Mouse (Mus musculus) embryonic facial prominence, embryonic 11.5 days (tissue): Measurements from ENCODE around the gene Psip1. TPM values are rescaled to one million over a fixed set of nuclear protein-coding genes. Genes with fewer than 3 reads are reported as not detected.
A peak's percentile ranks its signal among the peaks of the same experiment; 100 is the strongest.
"Not testable (repeated sequence)": the region's sequence is repeated elsewhere in the genome, so short reads cannot be mapped to it uniquely, and the experiment has no call there.

ENCODE experiments used
- ATAC-seq: fragments of 200-750 bp; cut with Nextera tagmentation; replicated peaks from 2 replicates; pipeline ENCODE4 v1.8.0; 2017; ENCODE audit warnings: low read depth; ENCODE audit not compliant: insufficient number of reproducible peaks, low FRiP score, low TSS enrichment
- DNase-seq: peaks from one replicate; pipeline ENCODE4 v3.0.0-alpha.2; 2015; ENCODE audit warnings: low spot score
- H3K27ac ChIP-seq: fragments of 300-500 bp; sonication (generic); replicated peaks from 2 replicates; pipeline ENCODE4 v1.5.1; 2014; ENCODE audit warnings: mild to moderate bottlenecking, low read depth, low read length, control low read depth
- H3K27me3 ChIP-seq: fragments of 300-500 bp; sonication (generic); 2 replicates; pipeline ENCODE4 v1.6.1; 2014; ENCODE audit warnings: mild to moderate bottlenecking, low read length, moderate library complexity, mixed read lengths; ENCODE audit not compliant: control insufficient read depth, insufficient read depth
- H3K36me3 ChIP-seq: fragments of 300-500 bp; sonication (generic); replicated peaks from 2 replicates; pipeline ENCODE4 v1.6.1; 2014; ENCODE audit warnings: low read depth, mild to moderate bottlenecking, low read length, moderate library complexity, mixed read lengths; ENCODE audit not compliant: control insufficient read depth, insufficient read depth
- H3K4me1 ChIP-seq: fragments of 300-500 bp; sonication (generic); 2 replicates; pipeline ENCODE4 v1.6.1; 2014; ENCODE audit warnings: low read length, mixed read lengths; ENCODE audit not compliant: control insufficient read depth, insufficient read depth
- H3K4me2 ChIP-seq: fragments of 300-500 bp; sonication (generic); 2 replicates; pipeline ENCODE4 v1.6.1; 2014; ENCODE audit warnings: low read depth, mild to moderate bottlenecking, control low read depth, low read length, moderate library complexity
- H3K4me3 ChIP-seq: fragments of 300-500 bp; sonication (generic); 2 replicates; pipeline ENCODE4 v1.5.1; 2014; ENCODE audit warnings: low read depth, low read length, control low read depth
- H3K9ac ChIP-seq: fragments of 300-500 bp; sonication (generic); replicated peaks from 2 replicates; pipeline ENCODE4 v1.6.1; 2014; ENCODE audit warnings: mild to moderate bottlenecking, control low read depth, low read length
- H3K9me3 ChIP-seq: fragments of 300-500 bp; sonication (generic); replicated peaks from 2 replicates; pipeline ENCODE4 v1.6.1; 2016; ENCODE audit warnings: mild to moderate bottlenecking, low read length, inconsistent platforms, mixed read lengths; ENCODE audit not compliant: control insufficient read depth
- WGBS: fragments of 180-500 bp; shearing (Covaris S2); extraction: QIAGEN DNeasy Blood & Tissue Kit; methylation state at CpG from one replicate; pipeline ENCODE4 v1.1.7; 2014; 5-methylcytosine and 5-hydroxymethylcytosine counted together
- polyA plus RNA-seq: library from polyadenylated mRNA; unstranded; fragments of >200 nt; fragmentation: Nextera tagmentation; extraction: Ambion mirVana; gene quantifications from 2 replicates; pipeline ENCODE4 v1.2.1, GENCODE M21; 2014

The Psip1 gene
- polyA plus RNA-seq = 382 and 425 TPM in 2 replicates

DNA sequence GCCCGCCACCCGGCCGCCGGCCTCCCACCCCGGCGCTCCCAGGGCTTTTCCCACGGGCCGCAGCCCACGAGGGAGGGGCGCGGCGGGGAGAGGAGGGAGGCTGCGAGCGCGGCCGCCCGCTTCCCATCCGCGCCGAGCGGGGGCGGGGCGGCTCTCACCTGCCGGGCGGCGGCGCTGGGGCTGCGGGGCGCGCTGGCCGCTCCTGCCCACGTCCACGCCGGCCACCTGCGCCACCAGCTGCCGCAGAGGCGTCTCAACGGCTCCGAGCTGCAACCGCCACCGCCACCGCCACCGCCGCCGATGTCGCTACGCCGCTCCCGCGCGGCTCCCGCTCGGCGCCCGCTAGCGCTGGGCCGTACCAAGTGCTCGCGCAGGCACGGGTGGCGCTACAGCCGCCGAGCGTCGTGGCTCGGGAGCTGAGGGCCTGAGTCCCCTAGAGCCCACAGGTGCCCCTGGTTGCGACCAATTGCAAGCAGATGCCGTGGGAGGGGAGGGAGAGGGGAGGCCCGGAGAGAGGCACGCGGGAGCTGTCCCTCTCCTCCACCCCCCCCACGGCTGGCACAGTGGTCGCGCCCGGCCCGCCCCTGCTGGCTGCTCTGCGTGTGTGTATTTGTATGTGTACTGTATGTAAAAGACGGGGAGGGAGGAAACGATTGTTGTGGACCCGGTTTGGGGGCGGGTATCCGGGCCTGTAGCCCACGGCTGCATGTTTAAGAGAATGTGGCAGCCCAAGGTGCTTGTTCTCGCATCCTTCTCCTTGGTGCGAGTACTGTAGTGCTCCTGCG lies at the start of gene Psip1:
Gene Psip1 (minus strand): TSS at position 343 of the 785 bp plus-strand sequence.
- under 1% methylated on average over 48 of the region's 86 CpGs for WGBS
- peaks cover 2% of the 10 kb centered on the region; the same call in 1 of the 2 replicates for H3K36me3 ChIP-seq
- no peaks in the 10 kb centered on the region for H3K27me3 ChIP-seq
- H3K27ac ChIP-seq = peak within 1 kb of the TSS; percentile 96
- peak within 1 kb of the TSS; percentile 96 for H3K4me3 ChIP-seq
- H3K4me2 ChIP-seq = peak within 1 kb of the TSS; percentile 58
- peak; percentile 88 for DNase-seq
- no peaks in the 10 kb centered on the region for H3K4me1 ChIP-seq
- H3K9ac ChIP-seq = peak within 1 kb of the TSS; percentile 97
- H3K9me3 ChIP-seq = no peaks in the 10 kb centered on the region
- ATAC-seq = peak; percentile 93

DNA sequence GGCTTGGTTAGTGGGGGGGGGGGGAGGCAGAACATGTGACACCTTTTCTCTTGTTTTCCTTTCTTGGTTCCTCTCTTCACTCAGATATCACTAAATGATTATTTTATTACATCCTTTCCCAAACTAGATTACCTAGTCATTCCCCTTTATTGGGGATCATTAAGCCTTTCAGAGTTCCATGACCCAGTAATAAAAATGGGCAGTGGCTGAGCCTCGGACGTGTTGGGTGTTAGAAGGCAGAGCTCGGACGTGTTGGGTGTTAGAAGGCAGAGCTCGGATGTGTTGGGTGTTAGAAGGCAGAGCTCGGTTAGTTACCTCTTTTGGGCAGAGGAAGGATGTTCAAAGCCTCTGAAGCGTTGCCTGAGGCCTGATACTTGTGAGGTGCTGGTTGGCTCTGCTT lies 47.8 kb upstream of the Psip1 start:
- Histone ChIP-seq H3K4me3 (no peak overlapping the region), H3K27ac (no peak overlapping the region), H3K4me1 (no peaks in the 10 kb centered on the region), H3K9me3 (no peaks in the 10 kb centered on the region), H3K27me3 (no peaks in the 10 kb centered on the region), H3K4me2 (no peak overlapping the region), H3K36me3 (no peaks in the 10 kb centered on the region), H3K9ac (no peak overlapping the region)
- 82% methylated on average over 7 of the region's 7 CpGs for WGBS
- ATAC-seq (no peak), DNase-seq (no peak)

DNA sequence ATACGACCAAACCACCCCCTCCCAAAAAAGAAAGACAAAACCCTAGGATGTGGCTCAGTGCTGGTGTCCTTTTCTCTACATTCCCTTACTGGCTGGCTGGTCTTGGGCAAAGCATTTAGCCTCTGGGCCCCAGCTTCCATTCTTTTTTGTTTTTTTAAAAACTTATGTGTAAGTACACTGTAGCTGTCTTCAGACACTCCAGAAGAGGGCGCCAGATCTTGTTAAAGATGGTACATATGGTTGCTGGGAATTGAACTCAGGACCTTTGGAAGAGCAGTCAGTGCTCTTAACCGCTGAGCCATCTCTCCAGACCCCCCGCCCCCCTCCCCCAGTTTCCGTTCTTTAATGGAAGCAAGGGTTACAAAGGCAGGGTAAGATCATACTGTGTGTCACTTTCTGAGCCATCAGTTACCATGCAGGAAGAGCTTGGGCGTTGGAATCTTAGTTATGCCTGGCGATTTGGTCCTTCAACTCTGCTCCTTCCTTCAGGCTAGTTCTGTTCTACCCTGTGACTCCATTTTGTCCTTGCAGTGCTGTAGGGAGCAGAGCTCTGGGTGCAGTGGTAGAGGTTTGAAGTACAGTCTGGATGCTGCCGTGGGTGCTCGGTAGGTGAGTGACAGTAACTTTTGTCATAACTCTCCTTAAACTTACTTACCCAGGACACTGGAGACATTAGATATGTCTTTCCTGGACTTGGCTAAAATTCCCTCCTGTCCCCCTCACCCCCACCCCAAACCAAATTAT lies 47.1 kb upstream of the Psip1 start:
- Histone ChIP-seq H3K4me2 (no peak overlapping the region), H3K9ac (no peak overlapping the region), H3K27me3 (no peaks in the 10 kb centered on the region), H3K4me3 (no peak overlapping the region), H3K9me3 (no peaks in the 10 kb centered on the region), H3K27ac (no peak overlapping the region), H3K4me1 (no peaks in the 10 kb centered on the region), H3K36me3 (no peaks in the 10 kb centered on the region)
- no peak for ATAC-seq
- no peak for DNase-seq
- WGBS = 79% methylated on average over 9 of the region's 9 CpGs

DNA sequence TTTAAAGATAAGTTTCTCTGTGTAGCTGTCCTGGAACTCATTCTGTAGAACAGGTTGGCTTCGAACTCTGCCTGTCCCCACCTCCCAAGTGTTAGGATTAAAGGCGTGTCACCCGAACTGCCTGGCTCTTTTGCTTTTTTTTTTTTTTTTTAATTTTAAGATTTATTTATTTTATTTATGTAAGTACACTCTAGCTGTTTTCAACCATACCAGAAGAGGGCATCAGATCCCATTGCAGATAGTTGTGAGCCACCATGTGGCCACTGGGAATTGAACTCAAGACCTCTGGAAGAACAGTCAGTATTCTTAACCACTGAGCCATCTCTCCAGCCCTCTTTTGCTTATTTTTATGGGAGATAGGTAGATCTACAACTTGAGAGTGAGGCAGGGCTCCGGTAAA lies 43.8 kb upstream of the Psip1 start:
- H3K9me3 ChIP-seq, H3K4me1 ChIP-seq, H3K4me3 ChIP-seq, H3K36me3 ChIP-seq, H3K9ac ChIP-seq, H3K27ac ChIP-seq, H3K27me3 ChIP-seq, DNase-seq, ATAC-seq, H3K4me2 ChIP-seq: not testable (repeated sequence)
- WGBS = 86% methylated on average over 4 of the region's 4 CpGs

DNA sequence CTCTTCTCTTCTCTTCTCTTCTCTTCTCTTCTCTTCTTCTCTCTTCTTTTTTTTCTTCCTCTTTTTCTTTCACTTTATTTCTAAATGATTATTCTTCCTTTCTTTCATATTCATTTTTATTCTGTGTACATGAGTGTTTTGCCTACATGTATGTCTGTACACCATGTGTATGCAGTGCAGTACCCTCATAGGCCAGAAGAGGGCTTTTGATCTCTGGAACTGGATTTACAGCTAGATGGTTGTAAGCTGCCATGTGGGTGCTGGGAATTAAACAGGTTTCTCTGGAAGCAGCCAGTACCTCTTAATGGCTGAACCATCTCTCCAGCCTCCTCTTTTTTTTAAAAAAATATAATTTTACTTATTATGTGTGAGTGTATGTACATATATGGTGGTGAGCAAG lies 41.7 kb upstream of the Psip1 start:
- no peak overlapping the region for H3K27ac ChIP-seq
- no peak overlapping the region for H3K4me2 ChIP-seq
- H3K4me1 ChIP-seq = no peaks in the 10 kb centered on the region
- H3K9me3 ChIP-seq = no peaks in the 10 kb centered on the region
- ATAC-seq = no peak
- DNase-seq = peak; percentile 51
- H3K36me3 ChIP-seq = no peaks in the 10 kb centered on the region
- H3K9ac ChIP-seq = no peak overlapping the region
- H3K27me3 ChIP-seq = no peaks in the 10 kb centered on the region
- H3K4me3 ChIP-seq = no peak overlapping the region

DNA sequence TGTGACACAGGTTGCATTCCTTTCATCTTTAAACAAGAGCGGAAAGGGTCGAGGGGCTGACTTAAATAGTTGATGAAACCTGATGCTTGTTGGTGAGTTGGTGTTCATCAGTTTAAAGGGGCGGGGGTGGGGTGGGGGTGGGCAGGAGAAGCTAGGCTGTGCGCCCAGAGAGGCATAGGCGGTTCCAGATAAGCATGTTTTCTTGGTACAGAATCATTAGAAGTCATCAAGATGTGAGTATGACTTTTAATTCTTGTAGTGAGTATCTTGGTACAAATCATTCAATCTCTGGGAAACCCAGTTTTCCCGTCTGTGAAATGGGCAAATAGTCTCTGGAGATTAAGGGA lies 40.7 kb upstream of the Psip1 start:
- WGBS = 54% methylated on average over 6 of the region's 6 CpGs
- Histone ChIP-seq H3K27me3 (no peaks in the 10 kb centered on the region), H3K36me3 (no peaks in the 10 kb centered on the region), H3K9me3 (no peaks in the 10 kb centered on the region), H3K27ac (no peak overlapping the region), H3K4me3 (no peak overlapping the region), H3K9ac (no peak overlapping the region), H3K4me1 (no peaks in the 10 kb centered on the region), H3K4me2 (no peak overlapping the region)
- no peak for ATAC-seq
- DNase-seq = peak; percentile 27

DNA sequence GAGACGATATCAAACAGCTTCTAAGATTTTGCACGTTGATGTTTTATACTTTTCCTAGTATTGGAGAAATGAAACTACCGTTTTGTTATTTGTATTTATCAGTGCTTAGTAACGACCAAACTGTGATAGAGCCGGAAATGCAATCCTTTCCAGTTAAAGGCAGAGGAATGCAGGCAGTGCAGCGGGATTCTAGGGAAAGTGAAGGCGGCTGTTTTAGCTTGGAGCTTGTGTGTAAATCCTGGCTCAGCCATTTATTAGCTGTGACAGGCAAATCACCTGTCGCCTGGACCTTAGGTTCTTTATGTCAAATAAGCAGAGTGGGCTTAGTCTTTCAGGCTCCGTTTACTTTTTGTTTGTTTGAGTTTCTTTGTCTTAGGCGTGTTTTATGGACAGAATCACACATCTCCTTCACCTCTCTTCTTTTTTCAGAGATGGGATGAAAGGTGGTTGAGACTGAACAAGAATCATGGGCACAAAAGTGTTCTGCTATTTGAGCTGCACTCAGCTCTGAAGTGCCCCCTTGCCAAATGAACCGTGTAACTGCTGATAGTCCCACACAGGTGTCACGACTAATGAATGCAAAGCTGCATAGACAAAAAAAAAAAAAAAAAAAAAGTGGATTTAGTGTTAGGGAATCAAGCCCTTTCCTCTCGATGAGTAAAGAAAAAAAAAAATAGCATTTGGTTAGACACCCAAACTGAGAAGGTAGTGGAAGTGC lies 40.2 kb upstream of the Psip1 start:
- DNase-seq (peak; percentile 57), ATAC-seq (no peak)
- WGBS = 7% methylated on average over 13 of the region's 13 CpGs
- Histone ChIP-seq H3K4me3 (peak overlapping the region; percentile 69; the same call in 1 of the 2 replicates), H3K4me1 (no peaks in the 10 kb centered on the region), H3K4me2 (peak overlapping the region; percentile 77), H3K27me3 (no peaks in the 10 kb centered on the region), H3K27ac (no peak overlapping the region), H3K36me3 (no peaks in the 10 kb centered on the region), H3K9ac (no peak overlapping the region), H3K9me3 (no peaks in the 10 kb centered on the region)

DNA sequence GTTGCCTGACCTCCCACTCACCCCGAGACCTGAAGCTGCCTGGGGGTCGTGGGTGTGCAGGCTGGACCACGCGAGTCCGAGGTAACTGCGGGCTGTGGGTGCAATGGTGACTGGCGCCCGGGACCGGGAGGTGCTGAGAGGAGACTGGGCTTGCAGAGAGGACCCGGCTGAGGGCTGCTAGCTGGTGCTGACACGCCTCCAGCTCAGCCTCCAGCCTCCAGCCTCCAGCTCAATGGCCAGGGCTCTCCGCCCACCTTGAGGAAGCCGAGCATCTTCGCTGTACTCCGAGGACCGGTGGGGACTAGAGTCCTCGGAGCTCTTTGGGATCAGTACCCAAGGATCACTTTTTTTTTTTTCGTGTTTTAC lies 39.4 kb upstream of the Psip1 start:
- no peaks in the 10 kb centered on the region for H3K9me3 ChIP-seq
- peak overlapping the region; percentile 69 for H3K4me3 ChIP-seq
- H3K36me3 ChIP-seq = no peaks in the 10 kb centered on the region
- peak; percentile 62 for DNase-seq
- 0% methylated on average over 18 of the region's 18 CpGs for WGBS
- no peaks in the 10 kb centered on the region for H3K4me1 ChIP-seq
- peak; percentile 74 for ATAC-seq
- no peaks in the 10 kb centered on the region for H3K27me3 ChIP-seq
- H3K4me2 ChIP-seq = peak overlapping the region; percentile 77
- peak overlapping the region; percentile 71 for H3K9ac ChIP-seq
- H3K27ac ChIP-seq = peak overlapping the region; percentile 72
